23 mouse cellular contexts compared by ENCODE assay signal in the genomic region with DNA sequence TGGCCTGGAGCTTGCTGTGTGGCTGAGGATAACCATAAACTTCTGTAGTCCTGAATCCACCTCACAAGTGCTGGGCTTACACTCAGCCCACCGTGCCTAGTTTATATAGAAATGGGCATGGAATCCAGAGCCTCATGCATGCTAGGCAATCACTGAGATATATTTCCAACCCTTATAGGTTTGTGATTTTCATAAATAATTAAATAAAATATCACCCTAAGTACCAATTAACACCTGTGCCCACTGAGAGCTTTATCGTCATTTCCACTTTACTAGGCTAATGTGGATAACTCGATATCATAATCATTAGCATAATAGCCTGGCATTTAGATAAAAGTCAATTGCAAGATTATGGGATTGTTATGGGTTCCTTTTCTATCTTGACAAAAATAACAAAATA. TPM values are rescaled to one million over a fixed set of nuclear protein-coding genes. Genes with fewer than 3 reads are reported as not detected.
"Had no signal": no experiment of that assay in that cellular context is flagged by ENCODE, and none has a peak within 500 bp of the region (broad histone marks: within the 10 kb centered on the region; RNA-seq: fewer than 3 reads in every experiment).

No protein-coding gene starts in this region.

- H3K4me3 ChIP-seq: neural tube, embryonic 12.5 days; stomach, embryonic 15.5 days had no signal

- H3K27ac ChIP-seq: neural tube, embryonic 12.5 days; stomach, embryonic 15.5 days; stomach, postnatal 0 days had no signal

- H3K36me3 ChIP-seq: neural tube, embryonic 12.5 days; stomach, embryonic 15.5 days had no signal

- H3K27me3 ChIP-seq: neural tube, embryonic 12.5 days; stomach, embryonic 15.5 days had no signal

- DNase-seq: retina, postnatal 1 day; right cerebral cortex, adult 18-20 months; right cerebral cortex, postnatal 14 days; right cerebral cortex, postnatal 25 days; right cerebral cortex, postnatal 4 days; spleen, adult 18-20 months; thymus, adult 2 months; thymus, postnatal 14 days; thymus, postnatal 25 days; thymus, postnatal 36 days; thymus, postnatal 4 days had no signal

- H3K4me1 ChIP-seq: neural tube, embryonic 12.5 days; stomach, embryonic 15.5 days had no signal

- H3K9me3 ChIP-seq: neural tube, embryonic 12.5 days; stomach, embryonic 15.5 days had no signal

- H3K9ac ChIP-seq: neural tube, embryonic 12.5 days; stomach, embryonic 15.5 days had no signal

- H3K4me2 ChIP-seq: neural tube, embryonic 12.5 days; stomach, embryonic 15.5 days had no signal

RNA-seq across cellular contexts. Expression of a gene that starts 17.3 kb away (rescaled TPM):
- polyA plus RNA-seq: spleen, adult 2 months had no signal

RNA-seq across cellular contexts. Expression of a gene that starts 26.7 kb away (rescaled TPM):
- polyA plus RNA-seq: neural tube, embryonic 14.5 days; testis, adult 2 months had no signal

RNA-seq across cellular contexts. Expression of a gene that starts 30.6 kb away (rescaled TPM):
- polyA plus RNA-seq: neural tube, embryonic 11.5 days; neural tube, embryonic 12.5 days; neural tube, embryonic 14.5 days; stomach, embryonic 14.5 days; stomach, embryonic 15.5 days; stomach, embryonic 16.5 days; stomach, postnatal 0 days had no signal

RNA-seq across cellular contexts. Expression of a gene that starts 38.8 kb away (rescaled TPM):
- polyA plus RNA-seq: spleen, adult 2 months; testis, adult 2 months had no signal

RNA-seq across cellular contexts. Expression of a gene that starts 46.0 kb away (rescaled TPM):
- polyA plus RNA-seq: neural tube, embryonic 11.5 days; neural tube, embryonic 12.5 days; neural tube, embryonic 14.5 days; small intestine, adult 2 months; spleen, adult 2 months; stomach, embryonic 14.5 days; stomach, embryonic 15.5 days; stomach, embryonic 16.5 days; stomach, postnatal 0 days; testis, adult 2 months; thymus, adult 2 months; thymus, postnatal 0 days; urinary bladder, adult 2 months had no signal
